In genomic region chr7:46838891-46839302, GRCm38 (mm10) we compare ENCODE assay signal across 8 mouse cellular contexts. TPM values are rescaled to one million over a fixed set of nuclear protein-coding genes. Genes with fewer than 3 reads are reported as not detected.
A peak's percentile ranks its signal among the peaks of the same experiment; 100 is the strongest.
DNase-seq lines count a peak whose midpoint lies in the region; ATAC-seq and TF ChIP-seq lines count a peak whose summit lies in the region.

No protein-coding gene starts in this region.

- DNase-seq in 3T3-L1 (ENCODE audit: low read depth, low spot score) = peak; percentile 97
- DNase-seq in adrenal gland, adult 8-10 months = peak; percentile 58
- DNase-seq in testis, postnatal 14 days (ENCODE audit: low spot score) = peak; percentile 37

- peak overlapping the region; percentile 6; the same call in 1 of the 2 replicates for H3K9ac ChIP-seq in heart, embryonic 11.5 days (ENCODE audit: low read depth, low read length)
- H3K9ac ChIP-seq in kidney, embryonic 15.5 days = no peak overlapping the region
- H3K9ac ChIP-seq in limb, embryonic 15.5 days = no peak overlapping the region
- H3K9ac ChIP-seq in midbrain, embryonic 16.5 days (ENCODE audit: low read depth, low read length) = no peak overlapping the region

- no peak for TF ChIP-seq CTCF in embryonic fibroblast, embryonic 13.5 days (IDR thresholded peaks at IDR 0.05; ENCODE audit: borderline replicate concordance, insufficient read depth, low read length)

- no peaks in the 10 kb centered on the region for H3K9me3 ChIP-seq in heart, embryonic 11.5 days (replicated peaks; ENCODE audit: control insufficient read depth, low read length)
- no peaks in the 10 kb centered on the region for H3K9me3 ChIP-seq in kidney, embryonic 15.5 days (replicated peaks)
- no peaks in the 10 kb centered on the region for H3K9me3 ChIP-seq in limb, embryonic 15.5 days
- H3K9me3 ChIP-seq in midbrain, embryonic 16.5 days (replicated peaks; ENCODE audit: control insufficient read depth, low read length, poor library complexity, severe bottlenecking) = no peaks in the 10 kb centered on the region

- peak; percentile 28 for TF ChIP-seq POLR2A in embryonic fibroblast, embryonic 13.5 days (IDR thresholded peaks at IDR 0.05; ENCODE audit: low read depth, low read length)

- no peak for ATAC-seq in heart, embryonic 11.5 days (replicated peaks; ENCODE audit: insufficient number of reproducible peaks, low FRiP score, low TSS enrichment)
- ATAC-seq in kidney, embryonic 15.5 days (replicated peaks; ENCODE audit: low FRiP score) = peak; percentile 70
- peak; percentile 78 for ATAC-seq in limb, embryonic 15.5 days (ENCODE audit: insufficient number of reproducible peaks, low FRiP score, low TSS enrichment, low read depth)
- ATAC-seq in midbrain, embryonic 16.5 days = peak; percentile 81

- 16% methylated on average over 8 of the region's 8 CpGs for WGBS in heart, embryonic 11.5 days (ENCODE audit: insufficient replicate concordance)
- 7% methylated on average over 8 of the region's 8 CpGs for WGBS in kidney, embryonic 15.5 days
- 4% methylated on average over 8 of the region's 8 CpGs for whole genome bisulfite sequencing in limb, embryonic 15.5 days
- 7% methylated on average over 8 of the region's 8 CpGs for WGBS in midbrain, embryonic 16.5 days

- peak overlapping the region; percentile 81 for H3K27ac ChIP-seq in embryonic fibroblast, embryonic 13.5 days (ENCODE audit: insufficient read depth, low read length)
- peak overlapping the region; percentile 30 for H3K27ac ChIP-seq in heart, embryonic 11.5 days (ENCODE audit: low read depth, low read length)
- peak overlapping the region; percentile 87 for H3K27ac ChIP-seq in kidney, embryonic 15.5 days
- H3K27ac ChIP-seq in limb, embryonic 15.5 days = peak overlapping the region; percentile 87
- peak overlapping the region; percentile 51 for H3K27ac ChIP-seq in midbrain, embryonic 16.5 days (ENCODE audit: low read length)

- peaks cover 6% of the 10 kb centered on the region; the same call in 1 of the 2 replicates for H3K4me1 ChIP-seq in embryonic fibroblast, embryonic 13.5 days (ENCODE audit: control insufficient read depth, insufficient read depth, low read length)
- peaks cover 19% of the 10 kb centered on the region for H3K4me1 ChIP-seq in heart, embryonic 11.5 days (ENCODE audit: control insufficient read depth, insufficient read depth, low read length)
- H3K4me1 ChIP-seq in kidney, embryonic 15.5 days = peaks cover 46% of the 10 kb centered on the region
- H3K4me1 ChIP-seq in limb, embryonic 15.5 days = peaks cover 27% of the 10 kb centered on the region
- H3K4me1 ChIP-seq in midbrain, embryonic 16.5 days (ENCODE audit: control insufficient read depth, insufficient read depth, low read length) = peaks cover 9% of the 10 kb centered on the region

- H3K4me2 ChIP-seq in heart, embryonic 11.5 days = peak overlapping the region; percentile 32; the same call in 1 of the 2 replicates
- H3K4me2 ChIP-seq in kidney, embryonic 15.5 days = peak overlapping the region; percentile 40
- H3K4me2 ChIP-seq in limb, embryonic 15.5 days = peak overlapping the region; percentile 42
- H3K4me2 ChIP-seq in midbrain, embryonic 16.5 days (ENCODE audit: low read length) = peak overlapping the region; percentile 15; the same call in 1 of the 2 replicates

- no peak overlapping the region for H3K4me3 ChIP-seq in embryonic fibroblast, embryonic 13.5 days (ENCODE audit: insufficient read depth, low read length)
- no peak overlapping the region for H3K4me3 ChIP-seq in heart, embryonic 11.5 days (ENCODE audit: low read depth, low read length)
- no peak overlapping the region for H3K4me3 ChIP-seq in kidney, embryonic 15.5 days (replicated peaks)
- peak overlapping the region; percentile 7 for H3K4me3 ChIP-seq in limb, embryonic 15.5 days
- H3K4me3 ChIP-seq in midbrain, embryonic 16.5 days (ENCODE audit: low read depth, low read length) = no peak overlapping the region

- H3K36me3 ChIP-seq in heart, embryonic 11.5 days (ENCODE audit: control insufficient read depth, insufficient read depth, low read length) = no peaks in the 10 kb centered on the region
- H3K36me3 ChIP-seq in kidney, embryonic 15.5 days = no peaks in the 10 kb centered on the region
- no peaks in the 10 kb centered on the region for H3K36me3 ChIP-seq in limb, embryonic 15.5 days
- no peaks in the 10 kb centered on the region for H3K36me3 ChIP-seq in midbrain, embryonic 16.5 days (ENCODE audit: control insufficient read depth, insufficient read depth, low read length)

- H3K27me3 ChIP-seq in heart, embryonic 11.5 days (ENCODE audit: control insufficient read depth, insufficient read depth, low read length) = no peaks in the 10 kb centered on the region
- H3K27me3 ChIP-seq in kidney, embryonic 15.5 days = peaks cover 8% of the 10 kb centered on the region; the same call in 1 of the 2 replicates
- 0 out of 2 replicates have a peak, but pooled peaks cover 4% of the 10 kb centered on the region for H3K27me3 ChIP-seq in limb, embryonic 15.5 days
- no peaks in the 10 kb centered on the region for H3K27me3 ChIP-seq in midbrain, embryonic 16.5 days (ENCODE audit: control insufficient read depth, insufficient read depth, low read depth, low read length)

RNA-seq across cellular contexts. Expression of gene Ldha, which starts 2.4 kb away (rescaled TPM):
- 100 to 1,000 TPM; 146 to 275 (median 231) TPM for total RNA-seq in adrenal gland, adult 8-10 months (2022)
- 671 and 785 TPM in 2 replicates for polyA plus RNA-seq in embryonic fibroblast, embryonic 13.5 days (2011; ENCODE audit: insufficient read length, low read depth, missing spikeins)
- 3,042 and 3,490 TPM in 2 replicates for polyA plus RNA-seq in heart, embryonic 11.5 days (2014; fragmentation: Nextera tagmentation; extraction: Ambion mirVana)
- 1,596 and 1,620 TPM in 2 replicates for polyA plus RNA-seq in kidney, embryonic 15.5 days (2015; fragmentation: Nextera tagmentation; extraction: Ambion mirVana)
- 1,928 and 2,051 TPM in 2 replicates for polyA plus RNA-seq in limb, embryonic 15.5 days (2015; fragmentation: Nextera tagmentation; extraction: Ambion mirVana)
- 596 and 701 TPM in 2 replicates for polyA plus RNA-seq in midbrain, embryonic 16.5 days (2015; fragmentation: Nextera tagmentation; extraction: Ambion mirVana)

RNA-seq across cellular contexts. Expression of gene Ldhc, which starts 22.1 kb away (rescaled TPM):
- not detected for total RNA-seq in adrenal gland, adult 8-10 months (2022)
- not detected in 2 replicates for polyA plus RNA-seq in embryonic fibroblast, embryonic 13.5 days (2011; ENCODE audit: insufficient read length, low read depth, missing spikeins)
- polyA plus RNA-seq in heart, embryonic 11.5 days (2014; fragmentation: Nextera tagmentation; extraction: Ambion mirVana) = not detected in 2 replicates
- 0.12 TPM in 1 of 2 replicates, not detected in the other for polyA plus RNA-seq in kidney, embryonic 15.5 days (2015; fragmentation: Nextera tagmentation; extraction: Ambion mirVana)
- polyA plus RNA-seq in limb, embryonic 15.5 days (2015; fragmentation: Nextera tagmentation; extraction: Ambion mirVana) = 0.26 TPM in 1 of 2 replicates, not detected in the other
- polyA plus RNA-seq in midbrain, embryonic 16.5 days (2015; fragmentation: Nextera tagmentation; extraction: Ambion mirVana) = 0.33 and 0.46 TPM in 2 replicates

RNA-seq across cellular contexts. Expression of gene Gtf2h1, which starts 43.0 kb away (rescaled TPM):
- 10 to 100 TPM; 32.0 to 41.3 (median 39.0) TPM for total RNA-seq in adrenal gland, adult 8-10 months (2022)
- polyA plus RNA-seq in embryonic fibroblast, embryonic 13.5 days (2011; ENCODE audit: insufficient read length, low read depth, missing spikeins) = 73.1 and 90.6 TPM in 2 replicates
- polyA plus RNA-seq in heart, embryonic 11.5 days (2014; fragmentation: Nextera tagmentation; extraction: Ambion mirVana) = 34.9 and 41.1 TPM in 2 replicates
- polyA plus RNA-seq in kidney, embryonic 15.5 days (2015; fragmentation: Nextera tagmentation; extraction: Ambion mirVana) = 42.3 and 43.8 TPM in 2 replicates
- 49.8 and 52.4 TPM in 2 replicates for polyA plus RNA-seq in limb, embryonic 15.5 days (2015; fragmentation: Nextera tagmentation; extraction: Ambion mirVana)
- polyA plus RNA-seq in midbrain, embryonic 16.5 days (2015; fragmentation: Nextera tagmentation; extraction: Ambion mirVana) = 40.9 and 46.8 TPM in 2 replicates

RNA-seq across cellular contexts. Expression of gene Hps5, which starts 43.0 kb away (rescaled TPM):
- total RNA-seq in adrenal gland, adult 8-10 months (2022) = 10 to 100 TPM; 26.4 to 40.6 (median 34.7) TPM
- 25.9 and 26.9 TPM in 2 replicates for polyA plus RNA-seq in embryonic fibroblast, embryonic 13.5 days (2011; ENCODE audit: insufficient read length, low read depth, missing spikeins)
- 11.8 and 12.7 TPM in 2 replicates for polyA plus RNA-seq in heart, embryonic 11.5 days (2014; fragmentation: Nextera tagmentation; extraction: Ambion mirVana)
- 27.7 and 31.5 TPM in 2 replicates for polyA plus RNA-seq in kidney, embryonic 15.5 days (2015; fragmentation: Nextera tagmentation; extraction: Ambion mirVana)
- 20.8 and 23.2 TPM in 2 replicates for polyA plus RNA-seq in limb, embryonic 15.5 days (2015; fragmentation: Nextera tagmentation; extraction: Ambion mirVana)
- polyA plus RNA-seq in midbrain, embryonic 16.5 days (2015; fragmentation: Nextera tagmentation; extraction: Ambion mirVana) = 11.1 and 14.0 TPM in 2 replicates

Comparison
In these comparisons a context has a peak if more than half of its experiments do, and no peak if none do; other contexts are left out.
1. DNase-seq: peak in every context shown above with its lines; median percentile 97 in 3T3-L1; 58 in adrenal gland, adult 8-10 months; 37 in testis, postnatal 14 days.
2. H3K27ac ChIP-seq: peak in every context shown above with its lines; median percentile 87 in kidney, embryonic 15.5 days; 87 in limb, embryonic 15.5 days; 81 in embryonic fibroblast, embryonic 13.5 days; 51 in midbrain, embryonic 16.5 days; 30 in heart, embryonic 11.5 days.